Mouse (Mus musculus) limb, embryonic 12.5 days (tissue): ENCODE measurements around the gene Armh4. TPM values are rescaled to one million over a fixed set of nuclear protein-coding genes. Genes with fewer than 3 reads are reported as not detected.
"Not testable (repeated sequence)": the region's sequence is repeated elsewhere in the genome, so short reads cannot be mapped to it uniquely, and the experiment has no call there.

Experiments
- ATAC-seq: fragments of 200-750 bp; cut with Nextera tagmentation; 2 replicates; pipeline ENCODE4 v1.8.0; 2017; ENCODE audit warnings: low read depth, moderate TSS enrichment; ENCODE audit not compliant: insufficient number of reproducible peaks, insufficient read depth, low FRiP score, low TSS enrichment
- H3K27ac ChIP-seq: fragments of 300-500 bp; sonication (generic); 2 replicates; pipeline ENCODE4 v1.5.1; 2016; ENCODE audit warnings: mild to moderate bottlenecking, moderate library complexity
- H3K27me3 ChIP-seq: fragments of 300-500 bp; sonication (generic); 2 replicates; pipeline ENCODE4 v1.6.1; 2016; ENCODE audit warnings: mild to moderate bottlenecking, moderate library complexity
- H3K36me3 ChIP-seq: fragments of 300-500 bp; sonication (generic); 2 replicates; pipeline ENCODE4 v1.6.1; 2016; ENCODE audit warnings: mild to moderate bottlenecking, moderate library complexity
- H3K4me1 ChIP-seq: fragments of 300-500 bp; sonication (generic); replicated peaks from 2 replicates; pipeline ENCODE4 v1.6.1; 2016
- H3K4me2 ChIP-seq: fragments of 300-500 bp; sonication (generic); 2 replicates; pipeline ENCODE4 v1.6.1; 2016; ENCODE audit warnings: mild to moderate bottlenecking, moderate library complexity
- H3K4me3 ChIP-seq: fragments of 300-500 bp; sonication (generic); replicated peaks from 2 replicates; pipeline ENCODE4 v1.5.1; 2016; ENCODE audit warnings: mild to moderate bottlenecking
- H3K9ac ChIP-seq: fragments of 300-500 bp; sonication (generic); replicated peaks from 2 replicates; pipeline ENCODE4 v1.6.1; 2016; ENCODE audit warnings: mild to moderate bottlenecking, moderate library complexity
- H3K9me3 ChIP-seq: fragments of 300-500 bp; sonication (generic); 2 replicates; pipeline ENCODE4 v1.6.1; 2016; ENCODE audit warnings: mild to moderate bottlenecking, moderate library complexity
- WGBS: fragments of 180-500 bp; shearing (Covaris S2); methylation state at CpG from one replicate; pipeline ENCODE4 v1.1.7; 2016; 5-methylcytosine and 5-hydroxymethylcytosine counted together
- polyA plus RNA-seq: library from polyadenylated mRNA; unstranded; fragments of >200 nt; fragmentation: Nextera tagmentation; extraction: Ambion mirVana; gene quantifications from 2 replicates; pipeline ENCODE4 v1.2.1, GENCODE M21; 2016

Armh4 gene
- polyA plus RNA-seq, 1 experiment from 2014 or later = 12.1 TPM

DNA sequence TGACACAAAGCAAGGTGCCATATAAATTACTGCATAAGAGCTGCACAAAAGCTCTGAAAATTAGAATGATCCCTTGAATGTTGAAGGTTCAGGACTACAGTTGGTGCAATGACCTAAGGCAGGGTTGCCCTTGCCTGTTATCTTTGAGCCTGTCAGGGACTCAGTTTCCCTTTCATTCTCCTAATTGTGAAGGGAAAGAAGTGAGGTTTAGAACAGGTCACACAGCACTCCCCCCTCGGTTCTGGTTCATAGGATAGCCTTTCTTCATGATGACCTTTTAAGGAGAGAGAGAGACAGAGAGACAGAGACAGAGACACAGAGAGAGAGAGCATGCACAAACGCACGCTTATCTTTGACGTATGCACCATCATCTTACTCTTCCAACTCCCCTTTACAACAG lies 683 bp upstream of the Armh4 start:
- H3K27ac ChIP-seq = no peak overlapping the region
- no peak overlapping the region for H3K9ac ChIP-seq
- peaks cover 3% of the 10 kb centered on the region; the same call in 1 of the 2 replicates for H3K4me1 ChIP-seq
- no peak overlapping the region for H3K4me3 ChIP-seq
- ATAC-seq = no peak
- WGBS = 82% methylated on average over 4 of the region's 4 CpGs
- no peaks in the 10 kb centered on the region for H3K36me3 ChIP-seq
- H3K9me3 ChIP-seq = no peaks in the 10 kb centered on the region
- no peaks in the 10 kb centered on the region for H3K27me3 ChIP-seq
- H3K4me2 ChIP-seq = peak overlapping the region; percentile 77

DNA sequence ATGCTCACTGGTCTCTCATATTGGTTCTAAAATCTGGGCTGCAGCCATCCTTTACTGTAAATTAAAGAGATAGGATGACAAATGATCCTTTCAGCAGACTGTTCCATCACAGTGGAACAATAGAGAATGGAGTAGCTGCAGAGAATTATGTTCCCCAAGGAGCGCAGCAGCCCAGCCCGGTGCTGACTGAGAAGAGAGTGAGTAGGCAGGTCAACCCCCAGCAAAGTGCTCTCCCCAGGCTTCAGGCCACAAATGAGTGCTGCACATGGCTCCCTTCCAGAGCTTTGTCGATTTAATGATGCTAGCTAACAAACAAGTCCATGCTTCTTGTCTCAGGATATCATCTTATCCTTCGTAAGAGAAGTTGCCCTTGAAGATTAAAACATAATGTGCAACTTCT lies 2.8 kb downstream of the Armh4 start:
- WGBS = 88% methylated on average over 4 of the region's 4 CpGs
- Histone ChIP-seq H3K27me3 (no peaks in the 10 kb centered on the region), H3K4me1 (peaks cover 3% of the 10 kb centered on the region; the same call in 1 of the 2 replicates)

DNA sequence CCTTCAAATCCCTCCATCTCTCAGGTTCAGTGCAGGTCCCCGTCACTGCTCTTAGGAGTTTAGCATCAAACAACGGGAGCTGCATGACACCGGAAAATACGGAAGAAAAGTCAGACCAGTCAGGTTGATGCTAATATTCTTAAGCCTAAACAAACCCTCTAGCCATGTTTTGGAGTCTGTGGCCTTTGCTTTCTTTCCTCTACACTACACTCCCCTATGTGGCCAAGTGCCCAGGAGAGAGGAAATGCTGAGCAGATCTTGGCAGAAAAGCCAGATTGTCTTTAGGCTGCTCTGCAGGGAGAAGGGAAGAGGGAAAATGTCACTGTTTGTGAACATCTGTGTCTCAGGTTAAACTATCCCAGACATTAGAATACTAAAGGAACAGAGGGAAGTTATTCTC lies 5.6 kb downstream of the Armh4 start:
- not testable (repeated sequence) for H3K4me1 ChIP-seq, H3K36me3 ChIP-seq, H3K27me3 ChIP-seq, H3K9me3 ChIP-seq, H3K4me3 ChIP-seq, H3K9ac ChIP-seq, H3K4me2 ChIP-seq, ATAC-seq, H3K27ac ChIP-seq
- 87% methylated on average over 4 of the region's 4 CpGs for WGBS

More for the DNA sequence above, 2.8 kb downstream of the Armh4 start:
- Histone ChIP-seq H3K27ac (no peak overlapping the region), H3K4me3 (no peak overlapping the region), H3K4me2 (no peak overlapping the region), H3K9ac (no peak overlapping the region), H3K9me3 (no peaks in the 10 kb centered on the region), H3K36me3 (no peaks in the 10 kb centered on the region)
- no peak for ATAC-seq

DNA sequence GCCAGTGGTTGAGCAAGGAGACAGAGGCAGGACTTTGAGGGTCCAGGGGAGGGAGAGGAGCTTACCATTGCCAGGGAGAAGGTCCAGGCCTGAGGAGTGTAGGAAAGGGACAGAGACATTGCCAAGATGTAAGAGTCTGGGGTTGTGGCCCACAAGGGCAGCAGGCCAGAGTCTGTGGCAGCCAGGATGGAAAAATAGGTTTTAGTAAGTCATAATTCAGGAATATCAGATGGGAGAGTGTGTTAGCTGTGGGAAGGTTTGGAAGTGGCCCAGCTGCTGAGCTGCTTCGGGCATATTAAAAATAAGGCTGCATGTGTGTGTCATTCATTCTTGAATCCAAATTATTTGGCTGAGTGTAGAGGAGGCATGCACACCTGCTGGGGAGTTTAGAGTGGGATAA lies 11.4 kb downstream of the Armh4 start:
- Histone ChIP-seq H3K36me3 (0 out of 2 replicates have a peak, but pooled peaks cover 2% of the 10 kb centered on the region), H3K9ac (no peak overlapping the region), H3K27ac (no peak overlapping the region), H3K9me3 (no peaks in the 10 kb centered on the region), H3K27me3 (no peaks in the 10 kb centered on the region), H3K4me3 (no peak overlapping the region), H3K4me2 (no peak overlapping the region), H3K4me1 (no peaks in the 10 kb centered on the region)
- no peak for ATAC-seq
- 95% methylated on average over 1 of the region's 1 CpGs for WGBS

DNA sequence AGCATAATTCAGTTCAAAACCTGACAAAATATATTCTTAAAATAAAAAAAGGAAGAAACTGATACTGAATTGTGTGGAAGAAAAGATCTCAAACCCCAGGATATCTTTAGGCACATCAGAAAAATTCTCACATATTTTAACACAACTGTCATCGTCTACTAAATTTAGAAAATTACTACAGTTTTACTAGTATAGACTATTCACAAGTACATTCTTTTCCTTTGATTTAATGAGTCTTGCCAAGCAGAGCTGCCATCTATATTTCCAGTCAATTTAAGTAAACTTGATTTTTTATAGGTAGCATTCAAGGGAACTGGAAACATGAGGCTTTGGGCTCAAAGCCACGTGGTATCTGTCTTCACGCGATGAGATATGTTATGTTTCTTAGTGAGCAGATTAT lies 16.6 kb downstream of the Armh4 start:
- WGBS = 93% methylated on average over 4 of the region's 4 CpGs
- no peak for ATAC-seq
- H3K27me3 ChIP-seq = no peaks in the 10 kb centered on the region

DNA sequence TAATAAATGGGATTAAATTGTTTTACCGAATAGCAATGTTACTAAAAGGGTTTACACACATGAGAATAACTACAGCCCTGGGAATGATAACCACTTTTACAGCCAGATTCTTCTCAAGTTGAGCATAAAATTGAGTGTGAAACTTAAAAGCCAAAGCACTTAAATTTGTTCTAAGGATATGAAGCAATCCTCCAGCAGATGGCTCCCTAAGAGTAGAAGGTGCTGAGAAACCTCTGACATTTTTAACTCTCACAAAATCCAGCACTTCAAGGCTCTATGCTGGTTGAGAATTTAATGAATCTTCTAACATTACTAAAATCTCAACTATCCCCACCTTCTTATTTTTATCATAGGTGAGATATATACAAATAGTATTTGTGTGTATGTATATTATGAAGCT lies 27.3 kb downstream of the Armh4 start:
- WGBS = 71% methylated on average over 1 of the region's 1 CpGs
- ATAC-seq = no peak
- H3K27me3 ChIP-seq = no peaks in the 10 kb centered on the region
- no peaks in the 10 kb centered on the region for H3K9me3 ChIP-seq
- no peaks in the 10 kb centered on the region for H3K36me3 ChIP-seq
- H3K4me1 ChIP-seq = 0 out of 2 replicates have a peak, but pooled peaks cover 2% of the 10 kb centered on the region
- no peak overlapping the region for H3K9ac ChIP-seq
- H3K27ac ChIP-seq = no peak overlapping the region
- H3K4me3 ChIP-seq = no peak overlapping the region
- H3K4me2 ChIP-seq = no peak overlapping the region

More for the DNA sequence above, 16.6 kb downstream of the Armh4 start:
- Histone ChIP-seq H3K9me3 (no peaks in the 10 kb centered on the region), H3K27ac (no peak overlapping the region), H3K36me3 (0 out of 2 replicates have a peak, but pooled peaks cover 2% of the 10 kb centered on the region), H3K4me2 (no peak overlapping the region), H3K4me1 (no peaks in the 10 kb centered on the region), H3K9ac (no peak overlapping the region), H3K4me3 (no peak overlapping the region)

DNA sequence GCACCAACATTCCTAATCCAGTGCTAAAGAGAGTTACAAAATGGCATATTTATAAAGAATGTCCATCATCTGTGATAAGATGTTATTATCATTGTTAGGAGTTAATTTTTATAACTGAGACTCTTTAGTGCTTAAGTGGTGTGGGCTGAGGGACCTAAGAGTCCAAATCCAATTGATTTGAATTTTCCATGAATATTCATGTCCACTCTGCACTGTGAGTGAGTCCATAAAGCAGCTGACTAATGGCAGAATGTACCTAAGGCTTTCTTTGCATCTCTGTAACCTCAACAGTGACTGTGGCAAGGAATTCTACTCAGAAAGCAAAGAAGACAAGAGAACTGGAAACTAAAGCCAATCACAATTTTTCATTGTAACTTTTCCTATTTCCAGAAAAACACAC lies 30.6 kb downstream of the Armh4 start:
- H3K36me3 ChIP-seq = no peaks in the 10 kb centered on the region
- no peak overlapping the region for H3K4me3 ChIP-seq
- ATAC-seq = no peak
- H3K9me3 ChIP-seq = no peaks in the 10 kb centered on the region
- H3K4me2 ChIP-seq = no peak overlapping the region
- no peaks in the 10 kb centered on the region for H3K27me3 ChIP-seq
- H3K4me1 ChIP-seq = 0 out of 2 replicates have a peak, but pooled peaks cover 2% of the 10 kb centered on the region
- no peak overlapping the region for H3K27ac ChIP-seq
- no peak overlapping the region for H3K9ac ChIP-seq

DNA sequence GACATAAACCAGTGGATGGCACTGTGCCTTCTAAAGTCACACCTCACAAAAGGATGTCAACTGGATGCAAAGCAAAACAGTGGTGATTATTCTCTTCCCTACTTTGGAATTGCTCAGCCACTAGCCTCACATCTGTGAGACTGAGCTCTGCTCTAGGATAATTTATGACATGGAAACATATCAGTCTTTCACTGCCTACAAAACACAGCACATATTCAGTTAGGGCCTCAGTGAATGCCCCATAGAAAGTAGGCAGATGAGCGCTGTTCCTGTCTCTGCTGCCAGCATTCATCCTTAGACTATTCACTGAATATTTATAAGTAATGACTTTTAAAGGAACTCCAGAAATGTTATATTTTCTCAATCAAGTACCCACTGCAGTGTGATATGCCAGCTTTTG lies 37.3 kb downstream of the Armh4 start:
- no peak overlapping the region for H3K9ac ChIP-seq
- H3K27me3 ChIP-seq = no peaks in the 10 kb centered on the region
- no peaks in the 10 kb centered on the region for H3K36me3 ChIP-seq
- 92% methylated on average over 1 of the region's 1 CpGs for whole genome bisulfite sequencing
- H3K27ac ChIP-seq = no peak overlapping the region
- no peaks in the 10 kb centered on the region for H3K9me3 ChIP-seq
- no peak overlapping the region for H3K4me2 ChIP-seq
- no peaks in the 10 kb centered on the region for H3K4me1 ChIP-seq
- no peak overlapping the region for H3K4me3 ChIP-seq
- no peak for ATAC-seq

DNA sequence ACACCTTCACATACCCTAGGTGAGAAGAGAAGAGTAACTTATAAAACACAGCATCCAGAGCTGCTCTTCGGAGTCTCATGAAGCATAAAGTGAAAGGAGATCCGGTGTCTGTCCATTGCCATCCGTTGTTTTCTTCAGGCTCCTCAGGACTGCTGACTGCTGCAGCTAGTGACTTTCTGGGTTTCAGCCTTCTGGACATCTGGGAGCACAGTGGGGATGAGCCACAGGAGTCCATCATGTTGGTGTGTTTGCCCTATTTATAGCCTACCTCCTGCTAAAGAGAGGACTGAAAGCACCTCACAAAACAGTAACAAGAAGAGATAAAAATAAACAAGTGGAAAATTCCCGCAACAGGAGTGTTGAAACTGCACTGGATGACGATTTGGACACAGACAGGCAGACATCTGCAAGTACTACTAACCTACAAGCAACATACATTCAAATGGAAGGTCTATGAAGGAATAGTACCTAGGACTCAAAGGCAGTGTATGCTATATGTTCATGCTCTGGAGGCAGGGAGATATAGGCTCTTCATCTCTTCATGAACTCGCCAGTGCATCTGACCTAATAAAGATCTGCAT lies 39.1 kb downstream of the Armh4 start:
- H3K4me1 ChIP-seq = no peaks in the 10 kb centered on the region
- H3K27ac ChIP-seq = no peak overlapping the region
- no peak for ATAC-seq
- no peaks in the 10 kb centered on the region for H3K27me3 ChIP-seq
- no peaks in the 10 kb centered on the region for H3K9me3 ChIP-seq
- WGBS = 78% methylated on average over 6 of the region's 6 CpGs
- no peak overlapping the region for H3K4me2 ChIP-seq
- H3K36me3 ChIP-seq = no peaks in the 10 kb centered on the region
- H3K4me3 ChIP-seq = no peak overlapping the region
- no peak overlapping the region for H3K9ac ChIP-seq

DNA sequence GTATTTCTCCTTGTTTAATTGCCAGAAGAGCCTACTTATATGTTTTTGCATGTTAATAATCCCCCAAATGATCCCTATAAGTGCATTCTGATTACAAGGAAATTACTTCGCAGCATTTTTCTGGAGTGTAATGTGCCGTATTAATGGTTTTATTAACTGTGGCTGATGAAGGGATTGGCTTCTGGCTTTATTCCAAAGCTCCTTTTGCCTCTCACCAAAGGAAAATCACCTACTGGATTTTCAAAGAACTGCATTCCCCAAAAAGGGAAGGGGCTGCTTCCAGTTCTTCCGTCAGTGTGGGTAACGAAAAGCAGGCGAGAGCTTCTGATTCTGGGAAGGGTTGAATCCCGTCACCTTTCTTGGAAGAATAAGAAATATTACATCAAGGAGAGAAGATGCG lies 43.9 kb downstream of the Armh4 start:
- H3K27me3 ChIP-seq = no peaks in the 10 kb centered on the region
- ATAC-seq = no peak
- 35% methylated on average over 7 of the region's 7 CpGs for WGBS
- H3K9ac ChIP-seq = no peak overlapping the region
- H3K9me3 ChIP-seq = no peaks in the 10 kb centered on the region
- H3K4me3 ChIP-seq = no peak overlapping the region
- H3K27ac ChIP-seq = no peak overlapping the region
- no peaks in the 10 kb centered on the region for H3K4me1 ChIP-seq
- H3K36me3 ChIP-seq = no peaks in the 10 kb centered on the region
- no peak overlapping the region for H3K4me2 ChIP-seq

DNA sequence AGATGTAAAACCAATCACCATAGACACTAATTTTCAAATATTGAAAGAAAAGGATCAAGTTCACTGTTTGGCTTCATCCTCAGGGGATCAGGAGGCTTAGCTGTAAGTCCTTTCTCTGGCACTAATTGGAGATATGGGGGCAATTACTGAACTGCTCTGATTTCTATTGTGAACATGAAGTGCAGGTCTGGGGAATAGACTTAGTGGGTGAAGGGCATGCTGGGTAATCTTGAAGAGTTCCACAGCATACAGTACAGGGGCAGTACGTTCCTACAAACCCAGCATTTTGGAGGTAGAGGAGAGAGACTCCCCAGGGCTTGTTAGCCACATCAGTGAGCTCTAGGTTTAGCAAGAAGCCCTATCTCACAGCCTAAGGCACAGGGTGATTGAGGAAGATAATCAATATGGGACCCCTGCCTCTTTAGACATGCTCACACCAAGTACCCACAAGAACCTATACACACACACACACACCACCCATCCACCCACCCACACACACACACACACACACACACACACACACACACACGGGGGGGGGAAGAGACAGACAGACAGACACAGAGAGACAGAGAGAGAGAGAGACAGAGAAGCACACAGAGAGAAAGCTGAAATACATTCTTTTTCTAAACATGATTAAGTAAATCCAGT lies 44.6 kb downstream of the Armh4 start:
- no peaks in the 10 kb centered on the region for H3K4me1 ChIP-seq
- no peaks in the 10 kb centered on the region for H3K36me3 ChIP-seq
- H3K27ac ChIP-seq = no peak overlapping the region
- no peaks in the 10 kb centered on the region for H3K9me3 ChIP-seq
- 57% methylated on average over 2 of the region's 2 CpGs for WGBS
- H3K4me3 ChIP-seq = no peak overlapping the region
- no peaks in the 10 kb centered on the region for H3K27me3 ChIP-seq
- no peak overlapping the region for H3K4me2 ChIP-seq
- no peak for ATAC-seq
- H3K9ac ChIP-seq = no peak overlapping the region

DNA sequence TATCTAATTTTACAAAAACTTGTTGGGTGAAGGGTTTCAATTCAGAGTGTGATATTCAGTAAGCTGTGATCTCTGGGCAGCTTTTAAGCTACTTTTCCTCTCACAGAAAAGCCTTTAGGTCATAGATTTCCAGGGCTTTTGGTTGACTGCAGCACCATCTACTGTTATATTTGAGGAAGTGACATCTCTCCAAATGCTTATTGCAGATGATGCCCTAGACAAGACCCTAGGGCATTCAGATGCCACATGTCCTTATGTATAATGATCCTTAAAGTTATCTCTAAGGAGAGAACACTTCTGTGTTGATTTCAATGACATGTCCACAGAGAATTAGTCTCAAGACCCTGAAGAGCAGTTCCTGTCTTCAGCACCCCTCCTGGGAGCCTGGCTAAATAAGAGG lies 49.2 kb downstream of the Armh4 start:
- H3K4me3 ChIP-seq = no peak overlapping the region
- no peak overlapping the region for H3K27ac ChIP-seq
- H3K9me3 ChIP-seq = no peaks in the 10 kb centered on the region
- no peak overlapping the region for H3K9ac ChIP-seq
- no peaks in the 10 kb centered on the region for H3K36me3 ChIP-seq
- no peak for ATAC-seq
- no peaks in the 10 kb centered on the region for H3K4me1 ChIP-seq
- H3K4me2 ChIP-seq = no peak overlapping the region
- no peaks in the 10 kb centered on the region for H3K27me3 ChIP-seq
